Mouse (Mus musculus) megakaryocyte, embryonic 14.5 days (primary cell): ENCODE measurements around the gene Soat2.

Experiments
- FLI1 ChIP-seq: IDR thresholded peaks from 2 replicates; pipeline ENCODE4 v1.6.1; 2012; ENCODE audit warnings: low read length, inconsistent platforms, mixed read lengths
- GATA1 ChIP-seq: IDR thresholded peaks from 3 replicates; pipeline ENCODE4 v1.6.1; 2012; ENCODE audit warnings: mixed read lengths, low read length, inconsistent platforms, borderline replicate concordance

- no peak for TF ChIP-seq GATA1
- no peak for TF ChIP-seq FLI1
Observed at GRCm38 (mm10) chr15:102112827-102113226, 37.5 kb upstream of the Soat2 start.
